Mouse (Mus musculus) adrenal gland (tissue): ENCODE results near the gene BC005537.

Experiments used
- intact Hi-C: fragments of 180-260 bp; cut with DNase I; formaldehyde crosslinking; loops from one replicate; pipeline ENCODE4 v1.15.1; 2025

BC005537 gene

DNA sequence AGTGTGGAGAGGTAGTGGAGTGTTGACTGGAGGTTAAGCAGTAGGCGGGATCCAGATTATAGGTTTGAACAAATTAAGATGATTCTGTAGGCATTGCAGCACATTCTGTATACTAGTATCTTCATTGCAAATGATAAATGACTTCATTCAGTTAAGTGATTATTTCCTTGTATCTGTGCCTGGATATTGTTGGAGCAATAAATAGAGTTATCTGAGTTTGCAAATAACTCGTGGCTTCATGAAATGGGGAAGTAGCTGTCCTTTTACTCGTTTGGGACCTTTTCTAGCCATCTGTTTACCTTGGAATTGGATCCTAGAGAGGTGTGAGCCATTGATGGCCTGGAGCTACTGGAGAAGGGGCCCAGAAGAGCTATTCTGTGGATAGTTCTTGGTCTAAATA, 38.4 kb downstream of the BC005537 start:
- intact Hi-C loops: no loop called here

DNA sequence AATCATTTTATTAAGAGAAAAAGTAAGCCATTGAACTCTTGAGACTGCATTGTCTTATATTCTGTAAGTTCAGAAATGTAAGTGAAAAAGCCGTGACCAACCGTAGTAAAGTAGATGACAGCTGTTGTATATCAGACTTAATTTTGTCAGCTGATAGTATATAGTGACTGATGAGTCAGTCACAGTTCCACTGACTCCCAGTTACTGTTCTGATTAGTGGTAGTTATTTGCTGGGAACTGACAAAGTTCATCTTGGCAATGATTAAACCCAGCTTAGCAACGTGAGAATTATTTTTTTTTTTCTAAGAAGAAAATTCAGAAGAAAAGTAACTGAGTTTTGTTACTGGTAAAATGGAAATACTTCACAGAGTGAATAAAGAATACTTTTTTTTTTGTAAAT, 40.2 kb downstream of the BC005537 start:
- intact Hi-C loops: no loop called here

DNA sequence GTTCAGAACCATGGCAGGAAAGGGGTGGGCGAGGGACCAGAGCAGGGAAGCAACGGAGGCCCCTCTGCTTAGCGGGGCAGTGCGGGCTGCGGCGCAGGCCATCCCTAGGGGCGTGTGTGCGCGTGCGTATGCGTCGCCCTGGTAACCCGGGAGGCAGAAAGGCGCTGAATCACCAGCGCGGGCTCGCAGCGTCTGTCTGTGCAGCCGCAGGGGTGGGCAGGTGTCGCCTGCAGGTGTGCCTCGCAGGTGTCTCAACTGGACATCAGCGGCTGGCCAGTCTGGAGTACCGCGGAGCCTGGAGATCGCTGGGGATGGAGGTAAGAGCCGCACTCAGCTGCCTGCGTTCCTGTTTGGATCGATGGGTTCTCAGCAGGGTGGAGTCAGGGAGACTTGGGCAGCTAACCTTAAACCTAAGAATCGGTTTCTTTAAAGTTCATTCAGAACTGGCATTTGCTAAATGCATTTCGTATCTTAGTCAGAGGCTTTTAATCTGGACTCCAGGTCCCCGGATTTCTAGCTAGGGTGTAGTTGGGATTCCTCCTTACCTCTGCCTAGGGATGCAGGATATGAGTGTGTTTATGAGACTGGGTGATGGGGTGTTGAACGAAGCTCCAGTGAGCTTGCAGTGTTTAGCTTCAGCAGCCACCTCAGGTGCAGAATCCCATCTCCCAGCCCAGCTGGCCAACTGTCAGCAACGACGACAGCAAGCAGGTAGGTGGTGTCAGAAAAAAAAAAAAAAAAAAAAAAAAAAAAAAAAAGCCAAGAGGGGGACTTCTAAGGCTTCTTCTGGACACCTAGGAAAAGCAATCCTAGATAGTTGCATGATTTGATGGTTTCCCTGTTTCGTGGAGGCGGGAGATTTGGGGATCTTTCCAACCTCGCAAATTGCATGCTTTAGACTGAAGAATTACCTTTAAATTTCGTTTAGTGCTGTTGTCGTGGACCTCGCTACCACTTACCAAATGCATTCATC, 43.8 kb downstream of the BC005537 start, which contains the start of gene D130043K22Rik:
Gene D130043K22Rik (plus strand): TSS at position 153 of the 973 bp plus-strand sequence.
- intact Hi-C loops: loop anchor here (5.0 kb wide), 1 partner anchor 77 kb away; no protein-coding TSS in a partner anchor

DNA sequence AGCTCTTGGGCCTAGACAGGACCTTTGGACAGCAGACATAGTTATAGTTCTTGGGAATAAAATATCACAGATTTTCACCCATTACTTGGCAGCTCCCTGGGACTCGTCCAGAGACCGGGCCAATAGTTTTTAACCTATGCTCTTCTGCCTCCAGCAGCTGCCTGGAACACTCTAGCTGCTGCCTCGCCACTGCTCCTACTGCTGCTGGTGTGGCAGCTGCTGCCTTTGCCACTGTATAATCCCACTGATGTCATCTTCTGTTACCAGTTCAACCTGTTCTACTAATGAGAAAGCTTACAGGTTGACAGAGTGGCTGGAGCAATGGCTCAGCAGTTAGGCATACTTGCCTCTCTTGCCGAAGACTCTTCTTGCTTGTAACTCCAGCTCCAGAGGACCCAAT, 47.9 kb downstream of the BC005537 start:
- intact Hi-C loops: loop anchor here (5.0 kb wide), 1 partner anchor 73 kb away; no protein-coding TSS in a partner anchor

- intact Hi-C loops: no loop called here
Measured at GRCm38 (mm10) chr13:24851989-24852388, 50.5 kb downstream of the BC005537 start.

- intact Hi-C loops: no loop called here
Measured at GRCm38 (mm10) chr13:24852570-24852969, 51.1 kb downstream of the BC005537 start.

GRCm38 (mm10) chr13:24859115-24859514, 57.7 kb downstream of the BC005537 start:
- intact Hi-C loops: no loop called here

GRCm38 (mm10) chr13:24861084-24861483, 59.6 kb downstream of the BC005537 start:
- intact Hi-C loops: no loop called here

GRCm38 (mm10) chr13:24862021-24862420, 60.6 kb downstream of the BC005537 start:
- intact Hi-C loops: no loop called here

DNA sequence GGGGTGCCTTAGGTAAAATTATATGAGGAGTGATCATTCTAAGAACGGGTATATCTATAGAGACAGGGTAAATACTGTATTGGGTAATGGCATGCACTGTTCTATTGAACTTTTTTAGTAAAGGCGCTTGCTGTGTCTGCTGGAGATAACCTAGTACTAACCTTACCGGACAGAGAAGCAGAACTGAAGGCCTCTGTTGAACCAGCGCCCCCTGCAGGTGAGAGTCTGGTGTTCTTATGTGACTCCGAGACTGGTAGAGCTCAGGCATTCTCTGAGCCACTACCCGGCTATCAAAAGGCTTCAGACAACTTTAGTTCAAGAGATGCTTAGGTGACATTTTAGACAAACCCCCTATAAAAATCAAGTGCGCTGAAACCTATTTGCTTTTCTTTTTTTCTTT, 61.1 kb downstream of the BC005537 start:
- intact Hi-C loops: no loop called here
